Mouse (Mus musculus) spleen, postnatal 14 days (tissue): ENCODE measurements around the gene Sh2d1a.

Source experiments
- DNase-seq, 2 experiments: peaks; one replicate each; pipeline ENCODE4 v3.0.0; 2021 to 2022; ENCODE audit warnings: low spot score in 2 of 2

Sh2d1a gene

DNA sequence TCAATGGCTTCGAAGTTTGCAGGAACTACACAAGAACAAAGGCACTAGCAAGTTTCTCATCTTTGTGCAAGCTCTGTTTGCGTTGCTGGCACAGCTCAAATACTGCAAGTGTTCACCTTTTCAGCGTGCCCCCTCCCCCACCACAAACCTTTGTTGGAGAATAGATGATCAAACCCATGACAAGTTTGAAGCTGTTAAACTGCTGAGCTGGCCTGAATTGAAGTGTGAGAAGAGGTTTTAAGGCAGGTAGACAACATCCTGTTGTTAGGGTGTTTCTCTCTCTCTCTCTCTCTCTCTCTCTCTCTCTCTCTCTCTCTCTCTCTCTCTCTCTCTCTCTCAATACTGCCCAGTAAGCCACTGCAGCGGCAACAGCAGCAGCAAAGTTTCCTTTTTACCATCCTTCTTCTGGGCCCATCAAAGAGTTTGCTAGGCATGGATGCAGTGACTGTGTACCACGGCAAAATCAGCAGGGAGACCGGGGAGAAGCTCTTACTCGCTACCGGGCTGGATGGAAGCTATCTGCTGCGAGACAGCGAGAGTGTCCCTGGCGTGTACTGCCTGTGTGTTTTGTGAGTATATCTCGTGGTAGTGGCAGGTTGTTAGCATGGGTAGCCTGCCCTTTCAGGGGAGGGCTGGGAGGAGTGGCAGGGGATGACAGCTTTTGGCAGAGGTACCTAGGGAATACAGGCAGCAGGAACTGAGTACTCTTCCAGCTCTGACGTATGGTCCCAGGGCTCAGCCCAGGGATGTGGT, at the start of gene Sh2d1a:
Gene Sh2d1a, plus strand, starts transcription at position 163 of the 753 bp plus-strand sequence.
- no peak for DNase-seq

- no peak for DNase-seq
Observed at GRCm38 (mm10) chrX:42453001-42453400, 49.3 kb upstream of the Sh2d1a start.

- no peak for DNase-seq
Observed at GRCm38 (mm10) chrX:42454533-42454932, 47.7 kb upstream of the Sh2d1a start.

GRCm38 (mm10) chrX:42489446-42489845, 12.8 kb upstream of the Sh2d1a start, which contains the start of gene Tex13c2:
TSS of gene Tex13c2 (plus strand) at chrX:42489691.
- no peak for DNase-seq

- no peak for DNase-seq
Observed at GRCm38 (mm10) chrX:42490336-42490735, 11.9 kb upstream of the Sh2d1a start.

- DNase-seq = no peak
Observed at GRCm38 (mm10) chrX:42500538-42500937, 1.7 kb upstream of the Sh2d1a start.

DNA sequence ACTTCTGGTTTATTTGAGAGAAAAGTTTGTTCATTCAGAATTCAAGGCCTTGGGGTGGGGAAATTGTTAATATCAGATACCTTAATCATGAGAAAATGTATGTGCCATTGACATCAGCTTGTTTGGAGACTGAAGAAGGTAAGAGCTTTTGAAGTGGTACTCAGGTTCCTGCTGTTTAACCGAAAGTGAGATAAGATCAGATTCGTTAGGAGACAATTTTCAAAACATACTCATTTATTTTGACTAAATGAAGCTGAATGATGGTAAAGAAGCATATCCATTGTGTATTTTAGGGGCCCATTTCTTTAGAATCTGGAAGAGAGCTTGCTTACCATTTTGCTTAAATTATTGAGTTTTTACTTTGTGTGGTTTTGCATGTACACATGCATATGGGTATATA, 8.9 kb downstream of the Sh2d1a start:
- DNase-seq = no peak

GRCm38 (mm10) chrX:42512567-42512966, 10.3 kb downstream of the Sh2d1a start:
- DNase-seq = no peak

- DNase-seq = no peak
Observed at GRCm38 (mm10) chrX:42522868-42523267, 20.6 kb downstream of the Sh2d1a start.

DNA sequence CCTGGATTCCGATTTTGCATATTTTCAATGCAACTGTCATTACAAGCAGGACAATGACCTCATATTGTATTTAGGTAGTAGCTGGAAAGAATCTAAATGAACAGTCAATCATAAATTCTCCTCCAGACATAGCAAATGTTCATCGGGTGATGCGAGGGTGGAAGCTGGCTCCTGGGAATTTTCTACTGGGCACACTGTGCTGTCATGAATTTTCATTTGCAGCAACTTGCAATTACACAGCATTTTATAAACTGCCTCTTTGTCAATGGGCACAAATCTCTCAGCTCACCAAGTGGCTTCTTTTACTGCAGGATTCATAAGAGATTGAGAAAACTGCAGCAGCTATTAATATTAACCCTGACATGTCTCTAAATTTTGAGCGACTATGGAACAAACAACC, 28.4 kb downstream of the Sh2d1a start:
- DNase-seq = no peak

DNA sequence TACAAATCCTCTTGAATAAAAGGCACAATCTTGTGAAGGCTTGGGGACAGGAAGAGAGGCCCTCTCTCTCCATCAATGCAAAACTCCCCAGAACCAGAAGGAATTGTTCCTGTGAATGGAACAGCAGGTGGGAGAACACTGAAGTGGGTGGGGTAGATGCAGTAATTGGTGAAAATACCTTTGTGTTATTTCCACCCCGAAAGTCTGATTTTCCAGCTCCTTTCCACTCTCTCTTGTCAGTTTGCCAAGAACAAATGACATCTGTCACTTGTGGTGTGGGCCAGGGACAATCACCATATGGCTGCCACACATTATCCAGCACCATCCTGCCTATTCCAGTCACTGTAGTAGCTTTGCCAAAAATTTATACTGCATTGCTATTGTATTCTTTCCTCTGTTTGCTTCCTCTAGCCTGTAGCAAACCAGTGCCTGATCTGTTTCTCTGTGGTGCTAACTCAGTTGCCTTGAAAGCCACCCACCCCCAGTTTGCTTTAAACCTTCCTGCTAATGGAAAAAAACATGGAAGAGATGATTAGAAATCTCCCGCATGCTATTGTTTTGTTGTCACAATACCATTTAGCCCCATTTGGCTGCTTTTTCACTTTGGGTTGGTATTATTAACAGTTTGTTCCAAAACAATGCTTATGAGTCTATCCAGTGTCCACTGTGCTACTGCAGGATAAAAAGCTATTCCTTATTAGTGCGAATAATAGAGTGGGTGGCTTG, 37.9 kb downstream of the Sh2d1a start:
- DNase-seq = no peak

DNA sequence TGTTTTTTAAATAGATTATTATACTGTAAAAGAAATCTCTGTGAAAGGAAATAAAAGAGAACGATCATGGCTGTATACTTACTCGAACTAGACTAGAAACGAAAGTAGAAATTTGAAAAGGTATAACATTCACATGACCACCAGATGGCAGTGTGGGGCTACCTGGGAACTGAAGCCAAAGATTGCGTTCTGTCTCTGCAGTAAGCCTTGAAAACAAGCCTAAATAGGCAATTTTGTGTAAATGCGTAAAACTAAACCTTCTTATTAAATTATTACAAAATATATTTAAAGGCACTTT, 38.5 kb downstream of the Sh2d1a start:
- DNase-seq = peak; percentile 10 to 54

DNA sequence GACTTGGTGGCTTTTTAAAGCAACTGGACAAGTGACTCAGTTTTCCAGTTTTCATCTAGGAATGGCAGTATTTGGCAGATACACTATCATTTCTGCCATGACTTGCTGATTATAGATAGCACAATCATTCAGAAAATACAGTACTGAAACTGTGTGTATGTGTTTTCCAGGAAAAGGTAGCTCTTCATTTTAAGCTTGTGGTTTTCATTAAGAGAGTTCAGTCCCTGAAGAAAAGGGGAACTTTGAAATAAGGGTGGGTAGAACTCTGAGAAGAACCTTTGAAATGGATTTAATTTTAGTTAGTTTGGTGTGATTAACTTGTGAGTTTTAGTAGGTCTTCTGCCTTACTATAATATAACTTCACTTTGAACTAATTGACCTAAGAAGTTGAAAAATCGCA, 42.8 kb downstream of the Sh2d1a start:
- DNase-seq = no peak

GRCm38 (mm10) chrX:42548513-42548912, 46.3 kb downstream of the Sh2d1a start:
- DNase-seq = no peak

GRCm38 (mm10) chrX:42557284-42557683, 55.0 kb downstream of the Sh2d1a start:
- peak in 1 of 2 experiments; percentile 4 for DNase-seq

- no peak for DNase-seq
Observed at GRCm38 (mm10) chrX:42558683-42559082, 56.4 kb downstream of the Sh2d1a start.
